Mouse (Mus musculus) MEL (cell line): Measurements from ENCODE around the gene Slc25a44. TPM values are rescaled to one million over a fixed set of nuclear protein-coding genes. Genes with fewer than 3 reads are reported as not detected.

ENCODE experiments used
- DNase-seq: peaks from one replicate; pipeline ENCODE4 v3.0.0; 2011; ENCODE audit warnings: low read depth, low spot score
- H3K27ac ChIP-seq: 2 replicates; pipeline ENCODE4 v1.5.1; 2012; ENCODE audit warnings: low read depth, mild to moderate bottlenecking, control low read depth, low read length, moderate library complexity; ENCODE audit not compliant: control insufficient read depth
- H3K27me3 ChIP-seq, 2 experiments: fragments of 150-350 bp in 1 of 2; sonication (generic) in 1 of 2; 2 replicates each; pipeline ENCODE4 v1.6.1; 2012; ENCODE audit warnings: low read length in 2 of 2, mild to moderate bottlenecking in 2 of 2, improper control_type of control experiment in 1 of 2, moderate library complexity in 1 of 2; ENCODE audit not compliant: insufficient read depth in 2 of 2, control insufficient read depth in 1 of 2
- H3K36me3 ChIP-seq, 2 experiments: 2 replicates each; pipeline ENCODE4 v1.6.1; 2012 to 2014; ENCODE audit warnings: low read length in 2 of 2, improper control_type of control experiment in 1 of 2, inconsistent platforms in 1 of 2, mild to moderate bottlenecking in 1 of 2; ENCODE audit not compliant: insufficient read depth in 2 of 2, control insufficient read depth in 1 of 2
- H3K4me1 ChIP-seq, 2 experiments: fragments of 150-350 bp in 1 of 2; sonication (generic) in 1 of 2; 2 replicates each; pipeline ENCODE4 v1.6.1; 2012; ENCODE audit warnings: low read length in 2 of 2, improper control_type of control experiment in 1 of 2, mild to moderate bottlenecking in 1 of 2; ENCODE audit not compliant: insufficient read depth in 2 of 2, control insufficient read depth in 1 of 2
- H3K4me3 ChIP-seq, 2 experiments: fragments of 150-350 bp in 1 of 2; sonication (generic) in 1 of 2; 2 replicates each; pipeline ENCODE4 v1.5.1; 2012; ENCODE audit warnings: low read depth in 2 of 2, low read length in 2 of 2, mild to moderate bottlenecking in 2 of 2, moderate library complexity in 2 of 2, control low read depth in 1 of 2, improper control_type of control experiment in 1 of 2; ENCODE audit not compliant: control insufficient read depth in 1 of 2, insufficient read depth in 1 of 2
- H3K79me2 ChIP-seq: 2 replicates; pipeline ENCODE4 v1.6.1; 2012; ENCODE audit warnings: mild to moderate bottlenecking, low read length, moderate library complexity; ENCODE audit not compliant: control insufficient read depth, poor library complexity, insufficient read depth
- H3K9ac ChIP-seq: 2 replicates; pipeline ENCODE4 v1.6.1; 2012; ENCODE audit warnings: low read depth, mild to moderate bottlenecking, control low read depth, low read length, moderate library complexity; ENCODE audit not compliant: control insufficient read depth, poor library complexity, severe bottlenecking
- H3K9me3 ChIP-seq: fragments of 150-350 bp; sonication (generic); replicated peaks from 2 replicates; pipeline ENCODE4 v1.6.1; 2012; ENCODE audit warnings: mild to moderate bottlenecking, low read length, improper control_type of control experiment, moderate library complexity; ENCODE audit not compliant: insufficient read depth
- CHD1 ChIP-seq: IDR thresholded peaks from 2 replicates; pipeline ENCODE4 v1.6.1; 2012; ENCODE audit warnings: low read depth, mild to moderate bottlenecking, inconsistent platforms, low read length, improper control_type of control experiment
- CHD2 ChIP-seq: IDR thresholded peaks from 2 replicates; pipeline ENCODE4 v1.6.1; 2011; ENCODE audit warnings: low read length, improper control_type of control experiment
- CTCF ChIP-seq, 3 experiments: IDR thresholded peaks in 2 of 3; conservative IDR thresholded peaks in 1 of 3; 2 replicates each; pipeline ENCODE4 v1.5.1; 2011 to 2012; ENCODE audit warnings: low read length in 3 of 3, low read depth in 2 of 3, mild to moderate bottlenecking in 2 of 3, improper control_type of control experiment in 1 of 3, inconsistent platforms in 1 of 3, mixed read lengths in 1 of 3, moderate library complexity in 1 of 3; ENCODE audit not compliant: control insufficient read depth in 1 of 3, insufficient read depth in 1 of 3, poor library complexity in 1 of 3, severe bottlenecking in 1 of 3
- E2F4 ChIP-seq: IDR thresholded peaks from 2 replicates; pipeline ENCODE4 v1.6.1; 2011; ENCODE audit warnings: low read depth, low read length, improper control_type of control experiment, borderline replicate concordance
- ELF1 ChIP-seq: IDR thresholded peaks from 2 replicates; pipeline ENCODE4 v1.6.1; 2014; ENCODE audit warnings: low read depth, mild to moderate bottlenecking, inconsistent platforms, low read length, improper control_type of control experiment, moderate library complexity
- GABPA ChIP-seq: IDR thresholded peaks from 2 replicates; pipeline ENCODE4 v1.6.1; 2012; ENCODE audit warnings: low read depth, mild to moderate bottlenecking, inconsistent platforms, low read length, improper control_type of control experiment, moderate library complexity
- GATA1 ChIP-seq: IDR thresholded peaks from 2 replicates; pipeline ENCODE4 v1.6.1; 2011; ENCODE audit warnings: low read depth, low read length, improper control_type of control experiment
- HCFC1 ChIP-seq: IDR thresholded peaks from 2 replicates; pipeline ENCODE4 v1.6.1; 2012; ENCODE audit warnings: low read depth, mild to moderate bottlenecking, inconsistent platforms, low read length, improper control_type of control experiment, moderate library complexity
- MAFK ChIP-seq: IDR thresholded peaks from 2 replicates; pipeline ENCODE4 v1.6.1; 2011; ENCODE audit warnings: low read depth, mild to moderate bottlenecking, low read length, improper control_type of control experiment, borderline replicate concordance
- MAX ChIP-seq: IDR thresholded peaks from 2 replicates; pipeline ENCODE4 v1.6.1; 2011; ENCODE audit warnings: low read length, improper control_type of control experiment
- MEF2A ChIP-seq: IDR thresholded peaks from 2 replicates; pipeline ENCODE4 v1.6.1; 2014; ENCODE audit warnings: low read depth, mild to moderate bottlenecking, inconsistent platforms, low read length, improper control_type of control experiment; ENCODE audit not compliant: poor library complexity, insufficient replicate concordance, severe bottlenecking; ENCODE audit errors: extremely low read depth
- MXI1 ChIP-seq: IDR thresholded peaks from 2 replicates; pipeline ENCODE4 v1.6.1; 2011; ENCODE audit warnings: mild to moderate bottlenecking, low read depth, low read length, improper control_type of control experiment
- MYB ChIP-seq: IDR thresholded peaks from 2 replicates; pipeline ENCODE4 v1.6.1; 2011; ENCODE audit warnings: mild to moderate bottlenecking, low read depth, low read length, improper control_type of control experiment
- POLR2AphosphoS5 ChIP-seq: IDR thresholded peaks from 2 replicates; pipeline ENCODE4 v1.6.1; 2012; ENCODE audit warnings: low read depth, borderline replicate concordance, mild to moderate bottlenecking, inconsistent platforms, low read length, moderate library complexity, mixed read lengths
- RAD21 ChIP-seq: IDR thresholded peaks from 2 replicates; pipeline ENCODE4 v1.6.1; 2011; ENCODE audit warnings: mild to moderate bottlenecking, low read depth, low read length, improper control_type of control experiment
- RCOR1 ChIP-seq: IDR thresholded peaks from 2 replicates; pipeline ENCODE4 v1.6.1; 2012; ENCODE audit warnings: low read depth, mild to moderate bottlenecking, inconsistent platforms, low read length, improper control_type of control experiment
- SIN3A ChIP-seq: IDR thresholded peaks from 2 replicates; pipeline ENCODE4 v1.6.1; 2012; ENCODE audit warnings: low read length, improper control_type of control experiment, inconsistent platforms
- SMC3 ChIP-seq: IDR thresholded peaks from 2 replicates; pipeline ENCODE4 v1.6.1; 2011; ENCODE audit warnings: low read depth, low read length, improper control_type of control experiment
- UBTF ChIP-seq: IDR thresholded peaks from 2 replicates; pipeline ENCODE4 v1.6.1; 2012; ENCODE audit warnings: low read depth, mild to moderate bottlenecking, inconsistent platforms, low read length, improper control_type of control experiment, moderate library complexity, borderline replicate concordance; ENCODE audit not compliant: insufficient read depth
- USF1 ChIP-seq: IDR thresholded peaks from 2 replicates; pipeline ENCODE4 v1.6.1; 2014; ENCODE audit warnings: low read depth, mild to moderate bottlenecking, inconsistent platforms, low read length, improper control_type of control experiment, moderate library complexity
- USF2 ChIP-seq, 2 experiments: IDR thresholded peaks; 2 replicates each; pipeline ENCODE4 v1.6.1; 2011 to 2012; ENCODE audit warnings: improper control_type of control experiment in 2 of 2, low read length in 2 of 2, borderline replicate concordance in 1 of 2, inconsistent platforms in 1 of 2, low read depth in 1 of 2, mild to moderate bottlenecking in 1 of 2; ENCODE audit not compliant: insufficient read depth in 1 of 2
- ZNF384 ChIP-seq: IDR thresholded peaks from 2 replicates; pipeline ENCODE4 v1.6.1; 2012; ENCODE audit warnings: low read depth, mild to moderate bottlenecking, inconsistent platforms, low read length, improper control_type of control experiment
- polyA plus RNA-seq, 2 experiments: library from polyadenylated mRNA; stranded (reverse) in 1 of 2; unstranded in 1 of 2; fragments of >175 nt in 1 of 2; fragments of >200 nt in 1 of 2; gene quantifications; 2 replicates each; pipeline versions ENCODE4 v1.2.1 to v1.2.4; 2012; ENCODE audit warnings: low replicate concordance in 2 of 2, low read depth in 1 of 2; ENCODE audit not compliant: insufficient read length in 2 of 2, insufficient read depth in 1 of 2, missing spikeins in 1 of 2
- total RNA-seq: library from RNA; depleted of rRNA; stranded (reverse); fragments of 300-350 nt; gene quantifications from 2 replicates; pipeline ENCODE4 v1.2.3, GENCODE M21; 2012

The Slc25a44 gene
- total and polyA plus RNA-seq, 3 experiments, result 30.5 to 34.6 TPM; not detected in 1

DNA sequence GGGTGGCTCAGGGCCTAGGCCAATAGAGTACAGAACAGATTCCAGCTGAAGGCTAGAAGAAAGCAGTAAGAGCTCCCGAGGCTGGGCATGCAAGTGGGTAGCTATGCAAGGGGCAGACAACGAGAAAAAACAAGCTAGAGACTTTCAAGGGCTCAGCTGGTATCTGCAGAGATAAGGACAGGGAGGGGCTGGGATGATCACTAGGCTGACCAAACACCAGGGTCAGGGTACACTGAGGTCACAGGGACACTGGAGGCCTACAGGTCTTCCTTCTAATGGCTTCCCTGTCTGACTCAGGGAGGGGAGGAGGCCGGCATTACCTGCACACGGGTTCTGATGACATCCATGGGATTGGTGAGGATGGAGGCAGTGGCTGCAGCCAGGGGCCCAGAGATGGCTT is 9.3 kb downstream of the Slc25a44 start:
- DNase-seq, result no peak
- TF ChIP-seq SMC3 (no peak), GATA1 (no peak), MEF2A (no peak), MYB (no peak), MXI1 (no peak), MAX (no peak), E2F4 (no peak), ZNF384 (no peak), CHD2 (no peak), SIN3A (no peak), POLR2AphosphoS5 (no peak), GABPA (no peak), RAD21 (no peak), UBTF (no peak), MAFK (no peak)
- Histone ChIP-seq H3K4me3 (no peak overlapping the region), H3K9me3 (no peaks in the 10 kb centered on the region), H3K9ac (no peak overlapping the region), H3K27ac (no peak overlapping the region), H3K4me1 (peaks cover 0 to 10% of the 10 kb centered on the region in 2 experiments; a peak in 3 of 4 replicates), H3K36me3 (peaks cover 5 to 9% of the 10 kb centered on the region in 2 experiments; a peak in 3 of 4 replicates), H3K27me3 (no peaks in the 10 kb centered on the region), H3K79me2 (no peaks in the 10 kb centered on the region; the same call in 1 of the 2 replicates)

- Histone ChIP-seq H3K36me3 (peaks cover 7 to 15% of the 10 kb centered on the region in 2 experiments; a peak in 3 of 4 replicates), H3K9ac (no peak overlapping the region), H3K4me3 (no peak overlapping the region), H3K27me3 (no peaks in the 10 kb centered on the region), H3K79me2 (peaks cover 18% of the 10 kb centered on the region), H3K27ac (no peak overlapping the region), H3K9me3 (no peaks in the 10 kb centered on the region), H3K4me1 (peaks cover 0 to 21% of the 10 kb centered on the region in 2 experiments; a peak in 3 of 4 replicates)
- TF ChIP-seq MEF2A, result no peak
- no peak for TF ChIP-seq E2F4
- no peak for TF ChIP-seq RCOR1
- no peak for TF ChIP-seq SIN3A
- no peak for TF ChIP-seq USF2 (IDR thresholded peaks at IDR 0.05; ENCODE audit: borderline replicate concordance in 1 of 2, insufficient read depth in 1 of 2, low read depth in 1 of 2, low read length in 2 of 2)
- TF ChIP-seq CTCF (IDR thresholded peaks at IDR 0.05 in 2 of 3, conservative IDR thresholded peaks at IDR 0.05 in 1 of 3; ENCODE audit: control insufficient read depth in 1 of 3, insufficient read depth in 1 of 3, low read depth in 2 of 3, low read length in 3 of 3, poor library complexity in 1 of 3, severe bottlenecking in 1 of 3), result no peak
- TF ChIP-seq HCFC1, result no peak
- TF ChIP-seq CHD1, result no peak
- no peak for TF ChIP-seq ELF1
- no peak for TF ChIP-seq USF1
- no peak for TF ChIP-seq MAX
- DNase-seq, result no peak
Observed at GRCm38 (mm10) chr3:88412636-88413035, 12.3 kb downstream of the Slc25a44 start.
